ENCODE assay signal across 8 mouse cellular contexts in the genomic region with DNA sequence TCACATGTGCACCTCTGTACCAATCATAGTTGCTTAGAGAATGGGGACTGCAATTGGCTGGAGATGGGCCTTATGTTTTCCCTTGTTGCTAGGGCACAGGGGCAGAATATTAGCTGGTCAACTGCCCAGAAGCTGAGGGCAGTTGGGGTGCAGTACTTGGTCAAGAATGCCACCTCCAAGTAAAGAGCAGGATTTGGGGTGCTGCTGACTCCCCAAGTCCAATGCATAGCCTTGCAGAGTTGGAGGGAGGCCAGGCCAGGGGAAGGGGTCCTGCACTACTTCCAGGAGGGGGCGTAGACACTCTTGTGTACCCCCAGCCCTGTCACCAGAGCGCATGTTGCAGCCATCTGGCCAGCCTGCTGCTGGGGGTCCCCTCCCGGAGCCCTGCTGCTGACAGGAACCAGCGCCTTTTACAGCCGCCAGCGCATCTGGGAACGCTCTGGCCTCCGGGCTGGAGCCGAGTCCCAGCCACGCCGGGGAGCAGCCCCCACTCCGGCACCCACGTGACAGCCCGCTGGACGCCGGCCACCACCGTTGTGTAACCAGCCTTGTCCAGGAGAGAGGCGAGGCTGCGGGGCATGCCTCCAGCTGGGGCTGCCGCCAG. TPM values are rescaled to one million over a fixed set of nuclear protein-coding genes. Genes with fewer than 3 reads are reported as not detected.
A peak's percentile ranks its signal among the peaks of the same experiment; 100 is the strongest.
DNase-seq lines count a peak whose midpoint lies in the region; ATAC-seq and TF ChIP-seq lines count a peak whose summit lies in the region.

No protein-coding gene starts in this region.

- 47% methylated on average over 13 of the region's 20 CpGs for WGBS in embryonic facial prominence, embryonic 11.5 days
- 46% methylated on average over 20 of the region's 20 CpGs for WGBS in small intestine, adult 2 months

- intact Hi-C loops in left cerebral cortex, postnatal 14 days (cut with DNase I): no loop called here

- H3K4me2 ChIP-seq in embryonic facial prominence, embryonic 11.5 days (ENCODE audit: low read depth, low read length): peak overlapping the region; percentile 27

- H3K27ac ChIP-seq in embryonic facial prominence, embryonic 11.5 days (replicated peaks; ENCODE audit: low read depth, low read length): peak overlapping the region; percentile 59
- peak overlapping the region; percentile 78 for H3K27ac ChIP-seq in small intestine, adult 2 months (ENCODE audit: insufficient read depth, low read depth, low read length)

- ATAC-seq in embryonic facial prominence, embryonic 11.5 days (replicated peaks; ENCODE audit: insufficient number of reproducible peaks, low FRiP score, low TSS enrichment, low read depth): peak; percentile 71

- DNase-seq in adrenal gland, postnatal 25 days: peak; percentile 99
- DNase-seq in embryonic facial prominence, embryonic 11.5 days (ENCODE audit: low spot score): peak; percentile 73
- DNase-seq in heart, adult 11 months: peak; percentile 99
- peak; percentile 89 for DNase-seq in kidney, adult 11 months
- DNase-seq in left cerebral cortex, postnatal 14 days (ENCODE audit: low spot score in 2 of 2): peak; percentile 83 to 85
- DNase-seq in mesoderm, embryonic 11.5 days (ENCODE audit: low read depth, low spot score): peak; percentile 50
- DNase-seq in thymus, postnatal 25 days: no peak

- H3K9ac ChIP-seq in embryonic facial prominence, embryonic 11.5 days (replicated peaks; ENCODE audit: low read length): peak overlapping the region; percentile 18; the same call in 1 of the 2 replicates

- peaks cover 5% of the 10 kb centered on the region for H3K4me1 ChIP-seq in embryonic facial prominence, embryonic 11.5 days (ENCODE audit: control insufficient read depth, insufficient read depth, low read length)
- H3K4me1 ChIP-seq in small intestine, adult 2 months (ENCODE audit: control insufficient read depth, insufficient read depth, insufficient read length, low read length): peaks cover 7% of the 10 kb centered on the region

- no peak for TF ChIP-seq CTCF in small intestine, adult 2 months (IDR thresholded peaks at IDR 0.05; ENCODE audit: extremely low read depth, insufficient read length, insufficient replicate concordance, low read depth, low read length)

- no peaks in the 10 kb centered on the region for H3K36me3 ChIP-seq in embryonic facial prominence, embryonic 11.5 days (replicated peaks; ENCODE audit: control insufficient read depth, insufficient read depth, low read depth, low read length)
- H3K36me3 ChIP-seq in small intestine, adult 2 months (ENCODE audit: control insufficient read depth, insufficient read depth, low read length): no peaks in the 10 kb centered on the region

- H3K9me3 ChIP-seq in embryonic facial prominence, embryonic 11.5 days (replicated peaks; ENCODE audit: control insufficient read depth, low read length): no peaks in the 10 kb centered on the region

- H3K4me3 ChIP-seq in embryonic facial prominence, embryonic 11.5 days (ENCODE audit: low read depth, low read length): peak overlapping the region; percentile 5; the same call in 1 of the 2 replicates
- H3K4me3 ChIP-seq in small intestine, adult 2 months (ENCODE audit: low read depth, low read length): peak overlapping the region; percentile 7; the same call in 1 of the 2 replicates

- no peaks in the 10 kb centered on the region for H3K27me3 ChIP-seq in embryonic facial prominence, embryonic 11.5 days (ENCODE audit: control insufficient read depth, insufficient read depth, low read length)
- H3K27me3 ChIP-seq in small intestine, adult 2 months (ENCODE audit: control insufficient read depth, insufficient read depth, low read length): no peaks in the 10 kb centered on the region

- TF ChIP-seq POLR2A in small intestine, adult 2 months (IDR thresholded peaks at IDR 0.05; ENCODE audit: low read depth, low read length): no peak

RNA-seq across cellular contexts. Expression of a gene that starts 13.6 kb away (rescaled TPM):
- total RNA-seq in adrenal gland, postnatal 25 days (2021): 1.6 TPM in 1 of 2 replicates, not detected in the other
- polyA plus RNA-seq in embryonic facial prominence, embryonic 11.5 days (2014; fragmentation: Nextera tagmentation; extraction: Ambion mirVana): 1.4 and 1.5 TPM in 2 replicates
- total RNA-seq in left cerebral cortex, postnatal 14 days (2021): under 1 TPM in 1 of 2 experiments, not detected in 1; 0.47 TPM
- polyA plus RNA-seq in small intestine, adult 2 months (2012; rRNA removed): not detected in 2 replicates

RNA-seq across cellular contexts. Expression of a gene that starts 37.3 kb away (rescaled TPM):
- 40.1 and 48.8 TPM in 2 replicates for total RNA-seq in adrenal gland, postnatal 25 days (2021)
- 7.5 and 8.1 TPM in 2 replicates for polyA plus RNA-seq in embryonic facial prominence, embryonic 11.5 days (2014; fragmentation: Nextera tagmentation; extraction: Ambion mirVana)
- total RNA-seq in left cerebral cortex, postnatal 14 days (2021): 10 to 100 TPM; 49.0 to 57.3 TPM
- polyA plus RNA-seq in small intestine, adult 2 months (2012; rRNA removed): 29.6 and 55.9 TPM in 2 replicates
